Mouse (Mus musculus): ENCODE results near the gene Fam104a. TPM values are rescaled to one million over a fixed set of nuclear protein-coding genes. Genes with fewer than 3 reads are reported as not detected.

The Fam104a gene
- polyA plus RNA-seq (2016; fragmentation: Nextera tagmentation; extraction: Ambion mirVana): 56.1 and 58.5 TPM in 2 replicates

GRCm38 (mm10) chr11:113683957-113684706 is at the start of gene Fam104a, which contains the start of gene D11Wsu47e:
TSS of gene Fam104a (minus strand) at chr11:113684155.
TSS of gene D11Wsu47e (plus strand) at chr11:113684412.
- Histone ChIP-seq H3K36me3 (peaks cover 33% of the 10 kb centered on the region), H3K4me1 (peaks cover 61% of the 10 kb centered on the region), H3K27me3 (replicated peaks) (no peaks in the 10 kb centered on the region), H3K9ac (peak within 1 kb of the TSS; percentile 95), H3K27ac (peak within 1 kb of the TSS; percentile 98), H3K9me3 (replicated peaks) (no peaks in the 10 kb centered on the region), H3K4me2 (peak within 1 kb of the TSS; percentile 77), H3K4me3 (peak within 1 kb of the TSS; percentile 93)
- peak; percentile 82 for ATAC-seq
- under 1% methylated on average over 62 of the region's 73 CpGs for whole genome bisulfite sequencing (ENCODE audit: insufficient replicate concordance)

GRCm38 (mm10) chr11:113731945-113732612 is 48.1 kb upstream of the Fam104a start:
- H3K36me3 ChIP-seq: peaks cover 41% of the 10 kb centered on the region
- peaks cover 58% of the 10 kb centered on the region for H3K4me1 ChIP-seq
- no peak overlapping the region for H3K9ac ChIP-seq
- H3K9me3 ChIP-seq (replicated peaks): no peaks in the 10 kb centered on the region
- WGBS (ENCODE audit: insufficient replicate concordance): 85% methylated on average over 10 of the region's 10 CpGs
- H3K27me3 ChIP-seq (replicated peaks): no peaks in the 10 kb centered on the region
- H3K4me3 ChIP-seq: no peak overlapping the region
- H3K27ac ChIP-seq: no peak overlapping the region
- H3K4me2 ChIP-seq: no peak overlapping the region
- no peak for ATAC-seq

- peaks cover 48% of the 10 kb centered on the region for H3K4me1 ChIP-seq
- H3K9me3 ChIP-seq (replicated peaks): no peaks in the 10 kb centered on the region
- H3K4me2 ChIP-seq: no peak overlapping the region
- ATAC-seq: no peak
- H3K36me3 ChIP-seq: peaks cover 53% of the 10 kb centered on the region
- H3K27me3 ChIP-seq (replicated peaks): no peaks in the 10 kb centered on the region
- no peak overlapping the region for H3K4me3 ChIP-seq
- 64% methylated on average over 3 of the region's 3 CpGs for WGBS (ENCODE audit: insufficient replicate concordance)
- no peak overlapping the region for H3K27ac ChIP-seq
- no peak overlapping the region for H3K9ac ChIP-seq
Measured at GRCm38 (mm10) chr11:113730879-113731278, 46.9 kb upstream of the Fam104a start.

- Histone ChIP-seq H3K36me3 (peaks cover 53% of the 10 kb centered on the region), H3K9ac (no peak overlapping the region), H3K9me3 (replicated peaks) (no peaks in the 10 kb centered on the region), H3K27ac (no peak overlapping the region), H3K4me1 (peaks cover 39% of the 10 kb centered on the region), H3K27me3 (replicated peaks) (no peaks in the 10 kb centered on the region), H3K4me3 (no peak overlapping the region), H3K4me2 (no peak overlapping the region)
- WGBS (ENCODE audit: insufficient replicate concordance): 58% methylated on average over 8 of the region's 8 CpGs
- ATAC-seq: no peak
Measured at GRCm38 (mm10) chr11:113729917-113730316, 46.0 kb upstream of the Fam104a start.

GRCm38 (mm10) chr11:113729239-113729638 is 45.3 kb upstream of the Fam104a start:
- Histone ChIP-seq H3K4me3 (no peak overlapping the region), H3K27me3 (replicated peaks) (no peaks in the 10 kb centered on the region), H3K9ac (no peak overlapping the region), H3K4me1 (peaks cover 32% of the 10 kb centered on the region), H3K9me3 (replicated peaks) (no peaks in the 10 kb centered on the region), H3K4me2 (no peak overlapping the region), H3K36me3 (peaks cover 53% of the 10 kb centered on the region), H3K27ac (no peak overlapping the region)
- WGBS (ENCODE audit: insufficient replicate concordance): 88% methylated on average over 21 of the region's 21 CpGs
- no peak for ATAC-seq

- 87% methylated on average over 6 of the region's 6 CpGs for WGBS (ENCODE audit: insufficient replicate concordance)
- no peak for ATAC-seq
Measured at GRCm38 (mm10) chr11:113727992-113728391, 44.0 kb upstream of the Fam104a start.

GRCm38 (mm10) chr11:113726994-113727888 is 43.3 kb upstream of the Fam104a start:
- Histone ChIP-seq H3K4me2 (no peak overlapping the region), H3K36me3 (peaks cover 51% of the 10 kb centered on the region), H3K27me3 (replicated peaks) (peaks cover 5% of the 10 kb centered on the region; the same call in 1 of the 2 replicates), H3K9ac (no peak overlapping the region), H3K4me1 (peaks cover 18% of the 10 kb centered on the region), H3K27ac (no peak overlapping the region), H3K4me3 (no peak overlapping the region), H3K9me3 (replicated peaks) (no peaks in the 10 kb centered on the region)
- 90% methylated on average over 14 of the region's 14 CpGs for WGBS (ENCODE audit: insufficient replicate concordance)
- ATAC-seq: no peak

More at GRCm38 (mm10) chr11:113727992-113728391, 44.0 kb upstream of the Fam104a start:
- peaks cover 5% of the 10 kb centered on the region; the same call in 1 of the 2 replicates for H3K27me3 ChIP-seq (replicated peaks)
- H3K9me3 ChIP-seq (replicated peaks): no peaks in the 10 kb centered on the region
- H3K4me2 ChIP-seq: no peak overlapping the region
- H3K27ac ChIP-seq: no peak overlapping the region
- peaks cover 23% of the 10 kb centered on the region for H3K4me1 ChIP-seq
- H3K4me3 ChIP-seq: no peak overlapping the region
- H3K9ac ChIP-seq: no peak overlapping the region
- H3K36me3 ChIP-seq: peaks cover 53% of the 10 kb centered on the region

- Histone ChIP-seq H3K4me3 (no peak overlapping the region), H3K4me1 (peaks cover 8% of the 10 kb centered on the region; the same call in 1 of the 2 replicates), H3K27me3 (replicated peaks) (peaks cover 5% of the 10 kb centered on the region; the same call in 1 of the 2 replicates), H3K9ac (no peak overlapping the region), H3K9me3 (replicated peaks) (no peaks in the 10 kb centered on the region), H3K27ac (no peak overlapping the region), H3K4me2 (no peak overlapping the region), H3K36me3 (peaks cover 46% of the 10 kb centered on the region)
- WGBS (ENCODE audit: insufficient replicate concordance): 80% methylated on average over 4 of the region's 4 CpGs
- ATAC-seq: no peak
Measured at GRCm38 (mm10) chr11:113725235-113726048, 41.5 kb upstream of the Fam104a start.

GRCm38 (mm10) chr11:113722405-113723090 is 38.6 kb upstream of the Fam104a start:
- Histone ChIP-seq H3K4me1 (peaks cover 11% of the 10 kb centered on the region; the same call in 1 of the 2 replicates), H3K36me3 (peaks cover 19% of the 10 kb centered on the region), H3K27me3 (replicated peaks) (peaks cover 18% of the 10 kb centered on the region), H3K9me3 (replicated peaks) (no peaks in the 10 kb centered on the region), H3K4me2 (no peak overlapping the region), H3K27ac (no peak overlapping the region), H3K4me3 (no peak overlapping the region), H3K9ac (no peak overlapping the region)
- 58% methylated on average over 14 of the region's 14 CpGs for WGBS (ENCODE audit: insufficient replicate concordance)
- no peak for ATAC-seq

GRCm38 (mm10) chr11:113717767-113718424 is 33.9 kb upstream of the Fam104a start:
- Histone ChIP-seq H3K36me3 (no peaks in the 10 kb centered on the region), H3K27ac (no peak overlapping the region)
- WGBS (ENCODE audit: insufficient replicate concordance): 58% methylated on average over 16 of the region's 16 CpGs

More at GRCm38 (mm10) chr11:113717767-113718424, 33.9 kb upstream of the Fam104a start:
- Histone ChIP-seq H3K9me3 (replicated peaks) (no peaks in the 10 kb centered on the region), H3K4me1 (peaks cover 10% of the 10 kb centered on the region; the same call in 1 of the 2 replicates), H3K4me2 (no peak overlapping the region), H3K9ac (no peak overlapping the region), H3K27me3 (replicated peaks) (peaks cover 13% of the 10 kb centered on the region; the same call in 1 of the 2 replicates), H3K4me3 (no peak overlapping the region)
- no peak for ATAC-seq
